Mouse (Mus musculus): ENCODE data around the gene Ska2. TPM values are rescaled to one million over a fixed set of nuclear protein-coding genes. Genes with fewer than 3 reads are reported as not detected.
A peak's percentile ranks its signal among the peaks of the same experiment; 100 is the strongest.

The Ska2 gene
- polyA plus RNA-seq, 2 experiments: 50.6 to 56.9 TPM

GRCm38 (mm10) chr11:87083712-87084111 is 25.3 kb upstream of the Ska2 start:
- no peak overlapping the region for H3K4me3 ChIP-seq (replicated peaks; ENCODE audit: low read length)
- no peak overlapping the region for H3K4me2 ChIP-seq (replicated peaks; ENCODE audit: low read depth, low read length, severe bottlenecking)
- no peaks in the 10 kb centered on the region for H3K9me3 ChIP-seq (ENCODE audit: control insufficient read depth, low read length)
- peaks cover 19% of the 10 kb centered on the region for H3K4me1 ChIP-seq (ENCODE audit: control insufficient read depth, insufficient read depth, low read length)
- no peak overlapping the region for H3K9ac ChIP-seq (ENCODE audit: low read depth, low read length, severe bottlenecking)
- ATAC-seq (ENCODE audit: low FRiP score, low read depth) (no peak), DNase-seq (ENCODE audit: low spot score) (no peak)
- no peak overlapping the region for H3K27ac ChIP-seq (replicated peaks; ENCODE audit: low read depth, low read length)
- no peaks in the 10 kb centered on the region for H3K27me3 ChIP-seq (ENCODE audit: control insufficient read depth, insufficient read depth, low read length)
- WGBS: 76% methylated on average over 1 of the region's 1 CpGs
- peaks cover 46% of the 10 kb centered on the region for H3K36me3 ChIP-seq (ENCODE audit: control insufficient read depth, insufficient read depth, low read length)
- TF ChIP-seq POLR2A (IDR thresholded peaks at IDR 0.05; ENCODE audit: borderline replicate concordance, extremely low read depth, insufficient read depth, insufficient read length): no peak

- no peak for TF ChIP-seq POLR2A (IDR thresholded peaks at IDR 0.05; ENCODE audit: borderline replicate concordance, extremely low read depth, insufficient read depth, insufficient read length)
- Histone ChIP-seq H3K27me3 (ENCODE audit: control insufficient read depth, insufficient read depth, low read length) (no peaks in the 10 kb centered on the region), H3K4me1 (ENCODE audit: control insufficient read depth, insufficient read depth, low read length) (peaks cover 19% of the 10 kb centered on the region), H3K4me2 (replicated peaks; ENCODE audit: low read depth, low read length, severe bottlenecking) (peak overlapping the region; percentile 89), H3K9me3 (ENCODE audit: control insufficient read depth, low read length) (no peaks in the 10 kb centered on the region), H3K36me3 (ENCODE audit: control insufficient read depth, insufficient read depth, low read length) (peaks cover 40% of the 10 kb centered on the region), H3K27ac (replicated peaks; ENCODE audit: low read depth, low read length) (no peak overlapping the region), H3K9ac (ENCODE audit: low read depth, low read length, severe bottlenecking) (peak overlapping the region; percentile 85), H3K4me3 (replicated peaks; ENCODE audit: low read length) (peak overlapping the region; percentile 92)
- no peak for DNase-seq (ENCODE audit: low spot score)
- WGBS: 90% methylated on average over 13 of the region's 13 CpGs
- no peak for ATAC-seq (ENCODE audit: low FRiP score, low read depth)
Measured at GRCm38 (mm10) chr11:87085461-87085860, 23.6 kb upstream of the Ska2 start.

GRCm38 (mm10) chr11:87086290-87086984 is 22.6 kb upstream of the Ska2 start, which contains the start of gene Smg8:
Smg8 (minus strand) TSS chr11:87086774.
- TF ChIP-seq POLR2A (IDR thresholded peaks at IDR 0.05; ENCODE audit: borderline replicate concordance, extremely low read depth, insufficient read depth, insufficient read length): peak; percentile 70; the same call in 1 of the 2 replicates
- Histone ChIP-seq H3K9ac (ENCODE audit: low read depth, low read length, severe bottlenecking) (peak within 1 kb of the TSS; percentile 85), H3K27ac (replicated peaks; ENCODE audit: low read depth, low read length) (peak within 1 kb of the TSS; percentile 68), H3K9me3 (ENCODE audit: control insufficient read depth, low read length) (no peaks in the 10 kb centered on the region), H3K4me3 (replicated peaks; ENCODE audit: low read length) (peak within 1 kb of the TSS; percentile 92), H3K4me1 (ENCODE audit: control insufficient read depth, insufficient read depth, low read length) (peaks cover 19% of the 10 kb centered on the region), H3K36me3 (ENCODE audit: control insufficient read depth, insufficient read depth, low read length) (peaks cover 41% of the 10 kb centered on the region), H3K27me3 (ENCODE audit: control insufficient read depth, insufficient read depth, low read length) (no peaks in the 10 kb centered on the region), H3K4me2 (replicated peaks; ENCODE audit: low read depth, low read length, severe bottlenecking) (peak within 1 kb of the TSS; percentile 89)
- WGBS: 1% methylated on average over 42 of the region's 43 CpGs
- peak; percentile 91 for DNase-seq (ENCODE audit: low spot score)
- ATAC-seq (ENCODE audit: low FRiP score, low read depth): peak; percentile 91

- no peak for ATAC-seq (ENCODE audit: low FRiP score, low read depth)
- H3K9me3 ChIP-seq (ENCODE audit: control insufficient read depth, low read length): no peaks in the 10 kb centered on the region
- H3K9ac ChIP-seq (ENCODE audit: low read depth, low read length, severe bottlenecking): peak overlapping the region; percentile 85
- H3K4me3 ChIP-seq (replicated peaks; ENCODE audit: low read length): peak overlapping the region; percentile 92
- peak overlapping the region; percentile 89 for H3K4me2 ChIP-seq (replicated peaks; ENCODE audit: low read depth, low read length, severe bottlenecking)
- TF ChIP-seq POLR2A (IDR thresholded peaks at IDR 0.05; ENCODE audit: borderline replicate concordance, extremely low read depth, insufficient read depth, insufficient read length): no peak
- peaks cover 19% of the 10 kb centered on the region for H3K4me1 ChIP-seq (ENCODE audit: control insufficient read depth, insufficient read depth, low read length)
- WGBS: 63% methylated on average over 2 of the region's 2 CpGs
- H3K36me3 ChIP-seq (ENCODE audit: control insufficient read depth, insufficient read depth, low read length): peaks cover 44% of the 10 kb centered on the region
- 0 out of 2 replicates have a peak overlapping the region, but pooled peaks have one; percentile 68 for H3K27ac ChIP-seq (replicated peaks; ENCODE audit: low read depth, low read length)
- DNase-seq (ENCODE audit: low spot score): no peak
- H3K27me3 ChIP-seq (ENCODE audit: control insufficient read depth, insufficient read depth, low read length): no peaks in the 10 kb centered on the region
Measured at GRCm38 (mm10) chr11:87087142-87087541, 21.9 kb upstream of the Ska2 start.

DNA sequence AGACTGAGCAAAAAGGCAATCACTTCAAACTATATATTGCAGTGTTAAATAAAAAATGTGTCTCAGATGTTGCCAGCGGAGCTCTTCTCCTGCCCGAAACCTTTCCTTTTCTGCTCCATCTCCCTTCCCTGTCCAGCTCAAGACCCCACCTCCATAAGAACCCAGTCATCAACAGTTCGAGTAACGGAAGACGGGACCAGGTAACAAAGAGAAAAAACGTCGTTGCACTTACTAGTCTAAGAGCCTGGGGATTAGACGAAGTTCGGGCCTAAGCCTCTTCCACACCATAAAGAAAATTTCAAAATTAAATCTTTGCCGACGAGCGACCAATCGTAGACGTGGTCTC is 652 bp upstream of the Ska2 start, which contains the start of gene Prr11:
Gene Prr11 (minus strand): TSS at position 300 of the 346 bp plus-strand sequence.
- DNase-seq (ENCODE audit: low spot score) (no peak), ATAC-seq (ENCODE audit: low FRiP score, low read depth) (no peak)
- H3K36me3 ChIP-seq (ENCODE audit: control insufficient read depth, insufficient read depth, low read length): peaks cover 28% of the 10 kb centered on the region
- peak within 1 kb of the TSS; percentile 93 for H3K27ac ChIP-seq (replicated peaks; ENCODE audit: low read depth, low read length)
- H3K4me3 ChIP-seq (replicated peaks; ENCODE audit: low read length): peak within 1 kb of the TSS; percentile 67
- H3K9me3 ChIP-seq (ENCODE audit: control insufficient read depth, low read length): no peaks in the 10 kb centered on the region
- peak within 1 kb of the TSS; percentile 57 for H3K4me2 ChIP-seq (replicated peaks; ENCODE audit: low read depth, low read length, severe bottlenecking)
- peak; percentile 34; the same call in 1 of the 2 replicates for TF ChIP-seq POLR2A (IDR thresholded peaks at IDR 0.05; ENCODE audit: borderline replicate concordance, extremely low read depth, insufficient read depth, insufficient read length)
- H3K9ac ChIP-seq (ENCODE audit: low read depth, low read length, severe bottlenecking): peak within 1 kb of the TSS; percentile 90
- 2% methylated on average over 14 of the region's 14 CpGs for WGBS
- no peaks in the 10 kb centered on the region for H3K27me3 ChIP-seq (ENCODE audit: control insufficient read depth, insufficient read depth, low read length)
- H3K4me1 ChIP-seq (ENCODE audit: control insufficient read depth, insufficient read depth, low read length): peaks cover 12% of the 10 kb centered on the region

Measured in limb, embryonic 14.5 days (tissue).